Mouse (Mus musculus) liver, adult 2 months (tissue): ENCODE measurements around the gene Slc40a1. TPM values are rescaled to one million over a fixed set of nuclear protein-coding genes. Genes with fewer than 3 reads are reported as not detected.

Source experiments
- DNase-seq: peaks from one replicate; pipeline ENCODE4 v3.0.0-alpha.2; 2011; ENCODE audit warnings: low read depth, low spot score; ENCODE audit errors: extremely low read depth
- H3K27ac ChIP-seq: fragments of 200-500 bp; replicated peaks from 2 replicates; pipeline ENCODE4 v1.5.1; 2012; ENCODE audit warnings: low read depth, mild to moderate bottlenecking, control low read depth, inconsistent platforms, low read length; ENCODE audit not compliant: insufficient read depth
- H3K27me3 ChIP-seq: fragments of 200-500 bp; 2 replicates; pipeline ENCODE4 v1.6.1; 2012; ENCODE audit warnings: mild to moderate bottlenecking, moderate library complexity, low read length, inconsistent platforms; ENCODE audit not compliant: control insufficient read depth, insufficient read depth
- H3K36me3 ChIP-seq: fragments of 200-500 bp; 2 replicates; pipeline ENCODE4 v1.6.1; 2012; ENCODE audit warnings: low read length, inconsistent platforms; ENCODE audit not compliant: control insufficient read depth, insufficient read depth
- H3K4me1 ChIP-seq: fragments of 200-500 bp; 2 replicates; pipeline ENCODE4 v1.6.1; 2011; ENCODE audit warnings: low read length; ENCODE audit not compliant: control insufficient read depth, insufficient read depth
- H3K4me3 ChIP-seq: fragments of 200-500 bp; 2 replicates; pipeline ENCODE4 v1.5.1; 2011; ENCODE audit warnings: low read depth, mild to moderate bottlenecking, control low read depth, low read length, moderate library complexity; ENCODE audit not compliant: insufficient read depth
- H3K79me2 ChIP-seq: fragments of 200-500 bp; 2 replicates; pipeline ENCODE4 v1.6.1; 2012; ENCODE audit warnings: inconsistent platforms, mild to moderate bottlenecking, low read length, moderate library complexity; ENCODE audit not compliant: control insufficient read depth, insufficient read depth
- H3K9ac ChIP-seq: fragments of 200-500 bp; 2 replicates; pipeline ENCODE4 v1.6.1; 2012; ENCODE audit warnings: low read depth, mild to moderate bottlenecking, control low read depth, inconsistent platforms, low read length
- CTCF ChIP-seq: fragments of 200-500 bp; IDR thresholded peaks from 2 replicates; pipeline ENCODE4 v1.5.1; 2011; ENCODE audit warnings: low read depth, low read length, control low read depth
- POLR2A ChIP-seq: fragments of 200-500 bp; IDR thresholded peaks from 2 replicates; pipeline ENCODE4 v1.6.1; 2011; ENCODE audit warnings: low read length, control low read depth; ENCODE audit not compliant: insufficient read depth; ENCODE audit errors: extremely low read depth
- WGBS: fragments of 180-500 bp; shearing (Covaris S2); methylation state at CpG from one replicate; pipeline ENCODE4 v1.1.7; 2018; 5-methylcytosine and 5-hydroxymethylcytosine counted together
- polyA plus RNA-seq: library from polyadenylated mRNA; depleted of rRNA; stranded (reverse); fragments of >200 nt; gene quantifications from 2 replicates; pipeline ENCODE4 v1.2.3, GENCODE M21; 2012
- total RNA-seq: library from RNA; depleted of rRNA; stranded (reverse); fragments of >200 nt; gene quantifications from 2 replicates; pipeline ENCODE4 v1.2.3, GENCODE M21; 2014

Gene Slc40a1
- total and polyA plus RNA-seq, 2 experiments, result 42.6 to 124 TPM

- Histone ChIP-seq H3K4me1 (peaks cover 9% of the 10 kb centered on the region; the same call in 1 of the 2 replicates), H3K27me3 (no peaks in the 10 kb centered on the region), H3K9ac (no peak overlapping the region), H3K27ac (peak overlapping the region; percentile 63; the same call in 1 of the 2 replicates), H3K36me3 (no peaks in the 10 kb centered on the region), H3K4me3 (no peak overlapping the region), H3K79me2 (no peaks in the 10 kb centered on the region)
- WGBS, result 81% methylated on average over 1 of the region's 1 CpGs
- no peak for TF ChIP-seq POLR2A
- TF ChIP-seq CTCF, result no peak
- no peak for DNase-seq
Observed at GRCm38 (mm10) chr1:45868050-45868449, 58.3 kb downstream of the Slc40a1 start.

GRCm38 (mm10) chr1:45866288-45867018, 59.9 kb downstream of the Slc40a1 start:
- no peak overlapping the region for H3K9ac ChIP-seq
- WGBS, result 76% methylated on average over 3 of the region's 3 CpGs
- H3K4me1 ChIP-seq, result peaks cover 6% of the 10 kb centered on the region; the same call in 1 of the 2 replicates
- no peaks in the 10 kb centered on the region for H3K36me3 ChIP-seq
- TF ChIP-seq CTCF (no peak), POLR2A (no peak)
- no peak for DNase-seq
- H3K4me3 ChIP-seq, result no peak overlapping the region
- H3K79me2 ChIP-seq, result no peaks in the 10 kb centered on the region
- no peaks in the 10 kb centered on the region for H3K27me3 ChIP-seq
- H3K27ac ChIP-seq, result peak overlapping the region; percentile 69

- Histone ChIP-seq H3K4me1 (peaks cover 10% of the 10 kb centered on the region), H3K79me2 (no peaks in the 10 kb centered on the region), H3K27ac (peak overlapping the region; percentile 69), H3K9ac (no peak overlapping the region), H3K27me3 (no peaks in the 10 kb centered on the region), H3K36me3 (no peaks in the 10 kb centered on the region), H3K4me3 (no peak overlapping the region)
- TF ChIP-seq CTCF (no peak), POLR2A (no peak)
- no peak for DNase-seq
- 63% methylated on average over 5 of the region's 5 CpGs for WGBS
Observed at GRCm38 (mm10) chr1:45865727-45866126, 60.6 kb downstream of the Slc40a1 start.

GRCm38 (mm10) chr1:45865316-45865715, 61.0 kb downstream of the Slc40a1 start:
- Histone ChIP-seq H3K4me1 (peaks cover 10% of the 10 kb centered on the region), H3K9ac (peak overlapping the region; percentile 3; the same call in 1 of the 2 replicates), H3K79me2 (no peaks in the 10 kb centered on the region), H3K27ac (peak overlapping the region; percentile 49; the same call in 1 of the 2 replicates), H3K36me3 (no peaks in the 10 kb centered on the region), H3K4me3 (no peak overlapping the region), H3K27me3 (no peaks in the 10 kb centered on the region)
- peak; percentile 68 for DNase-seq
- TF ChIP-seq CTCF, result no peak
- no peak for TF ChIP-seq POLR2A
- 57% methylated on average over 1 of the region's 1 CpGs for WGBS

- TF ChIP-seq POLR2A, result no peak
- TF ChIP-seq CTCF, result no peak
- no peaks in the 10 kb centered on the region for H3K36me3 ChIP-seq
- no peak overlapping the region for H3K9ac ChIP-seq
- WGBS, result 74% methylated on average over 4 of the region's 4 CpGs
- peak overlapping the region; percentile 38 for H3K27ac ChIP-seq
- peaks cover 17% of the 10 kb centered on the region for H3K4me1 ChIP-seq
- DNase-seq, result peak; percentile 61
- H3K79me2 ChIP-seq, result no peaks in the 10 kb centered on the region
- no peak overlapping the region for H3K4me3 ChIP-seq
- H3K27me3 ChIP-seq, result no peaks in the 10 kb centered on the region
Observed at GRCm38 (mm10) chr1:45864564-45865014, 61.7 kb downstream of the Slc40a1 start.

- Histone ChIP-seq H3K9ac (no peak overlapping the region), H3K27me3 (no peaks in the 10 kb centered on the region), H3K27ac (no peak overlapping the region), H3K36me3 (no peaks in the 10 kb centered on the region), H3K4me1 (peaks cover 18% of the 10 kb centered on the region), H3K79me2 (no peaks in the 10 kb centered on the region), H3K4me3 (no peak overlapping the region)
- TF ChIP-seq CTCF (no peak), POLR2A (no peak)
- DNase-seq, result no peak
- WGBS, result 94% methylated on average over 3 of the region's 3 CpGs
Observed at GRCm38 (mm10) chr1:45863641-45864040, 62.7 kb downstream of the Slc40a1 start.
